Mouse (Mus musculus) neural tube, embryonic 14.5 days (tissue): ENCODE data around the gene Ajm1. TPM values are rescaled to one million over a fixed set of nuclear protein-coding genes. Genes with fewer than 3 reads are reported as not detected.

Experiments
- ATAC-seq: fragments of 200-750 bp; cut with Nextera tagmentation; 2 replicates; pipeline ENCODE4 v1.8.0; 2017; ENCODE audit warnings: low read depth, mild to moderate bottlenecking, moderate TSS enrichment, moderate library complexity
- H3K27ac ChIP-seq: fragments of 300-500 bp; sonication (generic); 2 replicates; pipeline ENCODE4 v1.5.1; 2014; ENCODE audit warnings: low read depth, mild to moderate bottlenecking, control low read depth, low read length, moderate library complexity, mixed read lengths
- H3K27me3 ChIP-seq: fragments of 300-500 bp; sonication (generic); 2 replicates; pipeline ENCODE4 v1.6.1; 2014; ENCODE audit warnings: low read length; ENCODE audit not compliant: control insufficient read depth, insufficient read depth
- H3K36me3 ChIP-seq: fragments of 300-500 bp; sonication (generic); 2 replicates; pipeline ENCODE4 v1.6.1; 2014; ENCODE audit warnings: low read length, mixed read lengths; ENCODE audit not compliant: control insufficient read depth, insufficient read depth
- H3K4me1 ChIP-seq: fragments of 300-500 bp; sonication (generic); 2 replicates; pipeline ENCODE4 v1.6.1; 2014; ENCODE audit warnings: low read length; ENCODE audit not compliant: control insufficient read depth, insufficient read depth
- H3K4me2 ChIP-seq: fragments of 300-500 bp; sonication (generic); 2 replicates; pipeline ENCODE4 v1.6.1; 2014; ENCODE audit warnings: mild to moderate bottlenecking, low read depth, low read length, control low read depth
- H3K4me3 ChIP-seq: fragments of 300-500 bp; sonication (generic); 2 replicates; pipeline ENCODE4 v1.5.1; 2014; ENCODE audit warnings: low read depth, low read length, control low read depth, mixed read lengths
- H3K9ac ChIP-seq: fragments of 300-500 bp; sonication (generic); replicated peaks from 2 replicates; pipeline ENCODE4 v1.6.1; 2014; ENCODE audit warnings: low read depth, mild to moderate bottlenecking, control low read depth, low read length, mixed read lengths
- H3K9me3 ChIP-seq: fragments of 300-500 bp; sonication (generic); 2 replicates; pipeline ENCODE4 v1.6.1; 2016; ENCODE audit warnings: low read length; ENCODE audit not compliant: control insufficient read depth
- WGBS: fragments of 180-500 bp; shearing (Covaris S2); extraction: QIAGEN DNeasy Blood & Tissue Kit; methylation state at CpG from one replicate; pipeline ENCODE4 v1.1.7; 2014; 5-methylcytosine and 5-hydroxymethylcytosine counted together
- polyA plus RNA-seq: library from polyadenylated mRNA; unstranded; fragments of >200 nt; fragmentation: Nextera tagmentation; extraction: Ambion mirVana; gene quantifications from 2 replicates; pipeline ENCODE4 v1.2.1, GENCODE M21; 2014

Ajm1 gene
- polyA plus RNA-seq, 1 experiment from 2014 or later = 13.3 TPM

- Histone ChIP-seq H3K9me3 (no peaks in the 10 kb centered on the region), H3K4me2 (peak within 1 kb of the TSS; percentile 74), H3K36me3 (peaks cover 3% of the 10 kb centered on the region; the same call in 1 of the 2 replicates), H3K4me1 (peaks cover 28% of the 10 kb centered on the region), H3K4me3 (peak within 1 kb of the TSS; percentile 45), H3K27me3 (peaks cover 33% of the 10 kb centered on the region), H3K27ac (peak within 1 kb of the TSS; percentile 82), H3K9ac (peak within 1 kb of the TSS; percentile 58)
- ATAC-seq = peak; percentile 98
- WGBS = under 1% methylated on average over 42 of the region's 45 CpGs
Measured at GRCm38 (mm10) chr2:25574579-25575431, 6.8 kb downstream of the Ajm1 start, which contains the start of the genes Mamdc4 and Phpt1. TSS of gene Mamdc4 (minus strand) at chr2:25574845. TSS of gene Phpt1 (minus strand) at chr2:25575224.

- Histone ChIP-seq H3K36me3 (peaks cover 4% of the 10 kb centered on the region; the same call in 1 of the 2 replicates), H3K9ac (peak overlapping the region; percentile 58), H3K4me2 (peak overlapping the region; percentile 74), H3K27me3 (peaks cover 26% of the 10 kb centered on the region), H3K4me1 (peaks cover 25% of the 10 kb centered on the region), H3K27ac (peak overlapping the region; percentile 82; the same call in 1 of the 2 replicates), H3K9me3 (no peaks in the 10 kb centered on the region), H3K4me3 (peak overlapping the region; percentile 45)
- 16% methylated on average over 11 of the region's 11 CpGs for WGBS
- no peak for ATAC-seq
Measured at GRCm38 (mm10) chr2:25574136-25574535, 7.4 kb downstream of the Ajm1 start.

DNA sequence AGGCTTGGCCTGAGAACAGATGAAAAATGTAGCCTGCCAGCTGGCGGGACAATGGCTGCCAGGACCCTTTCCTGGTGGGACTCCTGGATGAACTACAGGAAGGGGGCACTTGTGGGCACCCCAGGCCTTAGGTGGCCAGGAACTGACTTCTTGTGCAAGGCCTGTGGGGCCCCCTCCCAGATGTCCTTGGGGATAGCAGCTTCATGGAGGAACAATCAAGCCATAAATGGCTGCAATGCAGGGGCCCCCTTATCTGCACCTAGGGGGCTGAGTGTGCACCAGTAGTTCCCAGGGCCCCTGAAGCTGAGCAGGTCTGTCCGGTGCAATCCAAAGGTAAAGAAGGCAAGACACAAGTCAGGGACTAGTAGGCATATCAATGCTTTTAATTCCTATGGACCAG lies 8.5 kb downstream of the Ajm1 start:
- no peak overlapping the region for H3K4me3 ChIP-seq
- peaks cover 5% of the 10 kb centered on the region; the same call in 1 of the 2 replicates for H3K36me3 ChIP-seq
- H3K4me1 ChIP-seq = peaks cover 24% of the 10 kb centered on the region
- H3K4me2 ChIP-seq = no peak overlapping the region
- no peak overlapping the region for H3K27ac ChIP-seq
- 95% methylated on average over 2 of the region's 2 CpGs for WGBS
- H3K9ac ChIP-seq = no peak overlapping the region
- H3K27me3 ChIP-seq = peaks cover 16% of the 10 kb centered on the region
- no peak for ATAC-seq
- H3K9me3 ChIP-seq = no peaks in the 10 kb centered on the region

DNA sequence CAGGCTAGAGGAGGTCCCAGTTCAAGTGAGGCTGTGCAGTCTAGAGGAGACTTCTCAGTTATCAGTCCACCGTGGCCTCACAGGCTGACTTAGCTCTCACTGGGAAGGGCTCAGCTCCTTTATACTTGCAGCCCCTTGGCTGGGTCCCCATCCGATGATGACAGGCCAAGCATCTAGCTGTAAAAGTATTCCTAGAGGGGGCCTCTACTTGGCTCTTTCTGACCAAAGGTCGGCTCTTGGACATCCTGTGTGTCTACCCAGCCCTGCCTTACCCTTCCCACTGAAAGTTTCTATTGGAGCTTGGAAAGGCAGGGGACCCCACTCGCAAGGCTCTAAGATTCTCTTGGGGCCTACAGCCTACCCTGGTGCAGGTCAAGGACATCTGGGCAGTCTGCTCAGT lies 10.3 kb downstream of the Ajm1 start:
- 96% methylated on average over 4 of the region's 4 CpGs for WGBS
- H3K36me3 ChIP-seq = peaks cover 5% of the 10 kb centered on the region; the same call in 1 of the 2 replicates
- no peak overlapping the region for H3K9ac ChIP-seq
- H3K9me3 ChIP-seq = no peaks in the 10 kb centered on the region
- no peak overlapping the region for H3K4me2 ChIP-seq
- no peak overlapping the region for H3K27ac ChIP-seq
- H3K27me3 ChIP-seq = no peaks in the 10 kb centered on the region
- no peak for ATAC-seq
- no peak overlapping the region for H3K4me3 ChIP-seq
- peaks cover 14% of the 10 kb centered on the region for H3K4me1 ChIP-seq

- Histone ChIP-seq H3K4me2 (no peak overlapping the region), H3K27me3 (no peaks in the 10 kb centered on the region), H3K36me3 (peaks cover 12% of the 10 kb centered on the region), H3K4me3 (no peak overlapping the region), H3K9ac (no peak overlapping the region), H3K27ac (no peak overlapping the region), H3K9me3 (no peaks in the 10 kb centered on the region), H3K4me1 (peaks cover 8% of the 10 kb centered on the region)
- ATAC-seq = no peak
- 95% methylated on average over 3 of the region's 3 CpGs for WGBS
Measured at GRCm38 (mm10) chr2:25569323-25569722, 12.2 kb downstream of the Ajm1 start.

DNA sequence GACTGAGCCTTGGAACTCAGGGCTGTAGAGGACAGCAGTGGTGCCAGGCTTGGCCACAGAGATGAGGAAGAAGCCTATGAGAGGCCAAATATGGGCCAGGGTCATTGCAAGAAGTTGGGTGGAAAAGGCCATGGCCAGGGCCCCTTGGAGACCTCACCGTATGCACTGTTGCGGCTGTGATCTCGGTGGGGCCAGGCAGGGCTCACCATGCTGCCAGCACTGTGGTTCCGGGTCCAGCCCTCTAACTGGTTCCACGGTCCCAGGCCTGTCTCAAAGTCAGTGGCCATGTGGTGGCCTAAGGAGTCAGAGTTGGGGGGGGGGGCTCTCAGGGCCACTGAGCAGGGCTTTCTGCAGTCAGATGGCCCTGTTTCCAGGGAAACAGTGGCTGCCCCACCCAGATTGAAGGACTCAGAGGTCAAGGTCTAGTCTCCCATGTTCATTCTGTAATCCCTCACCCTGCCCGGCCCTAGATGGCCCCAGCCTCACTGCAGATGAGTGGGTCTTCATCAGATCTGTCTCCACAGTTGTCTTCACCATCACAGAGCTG lies 13.0 kb downstream of the Ajm1 start:
- Histone ChIP-seq H3K36me3 (peaks cover 19% of the 10 kb centered on the region), H3K4me3 (no peak overlapping the region), H3K9me3 (no peaks in the 10 kb centered on the region), H3K4me2 (no peak overlapping the region), H3K27me3 (no peaks in the 10 kb centered on the region), H3K9ac (no peak overlapping the region), H3K4me1 (peaks cover 2% of the 10 kb centered on the region), H3K27ac (no peak overlapping the region)
- no peak for ATAC-seq
- 90% methylated on average over 6 of the region's 6 CpGs for WGBS

DNA sequence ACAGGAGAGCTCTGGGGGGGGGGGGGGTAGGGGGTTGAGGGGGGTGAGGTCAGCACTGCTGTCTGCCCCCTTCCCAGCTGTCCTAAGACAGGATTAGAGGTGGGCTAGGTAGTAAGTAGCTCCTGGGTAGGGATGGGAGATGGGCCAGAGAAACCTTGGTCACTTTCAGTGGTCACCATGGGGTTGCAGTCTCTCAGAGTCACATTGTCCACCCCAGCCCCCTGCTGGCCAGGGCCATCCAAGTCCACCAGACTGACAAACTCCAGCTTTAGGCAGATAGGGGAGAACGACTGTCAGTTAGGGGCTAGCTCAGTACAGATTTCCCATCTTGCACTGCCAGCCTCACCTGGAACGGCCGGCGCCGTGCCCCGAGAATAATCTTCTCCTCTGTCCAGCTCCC lies 15.0 kb downstream of the Ajm1 start:
- no peak overlapping the region for H3K27ac ChIP-seq
- H3K4me1 ChIP-seq = no peaks in the 10 kb centered on the region
- 84% methylated on average over 6 of the region's 6 CpGs for WGBS
- no peak for ATAC-seq
- peaks cover 39% of the 10 kb centered on the region for H3K36me3 ChIP-seq
- H3K27me3 ChIP-seq = no peaks in the 10 kb centered on the region
- no peak overlapping the region for H3K9ac ChIP-seq
- no peaks in the 10 kb centered on the region for H3K9me3 ChIP-seq
- H3K4me3 ChIP-seq = no peak overlapping the region
- no peak overlapping the region for H3K4me2 ChIP-seq

DNA sequence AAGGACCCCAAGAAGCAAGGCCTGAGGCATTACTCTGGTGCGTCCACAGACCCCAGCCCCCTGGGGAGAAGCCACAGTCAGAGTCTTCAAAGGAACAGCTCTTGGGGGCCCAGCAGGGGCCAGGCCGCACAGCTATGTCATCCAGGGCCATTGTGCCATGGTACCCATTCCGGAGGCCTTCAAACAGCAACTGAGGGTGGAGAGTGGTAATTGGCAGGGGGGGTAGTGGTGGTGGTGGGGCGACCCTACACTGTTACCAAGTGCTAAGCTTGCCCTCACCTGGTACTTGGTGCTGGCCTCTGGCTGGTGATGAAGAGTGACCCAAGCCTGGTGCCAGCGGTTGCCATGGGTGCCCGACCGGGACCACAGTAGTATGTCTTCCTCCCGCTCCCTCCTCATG lies 15.8 kb downstream of the Ajm1 start:
- no peak overlapping the region for H3K27ac ChIP-seq
- H3K9ac ChIP-seq = no peak overlapping the region
- H3K9me3 ChIP-seq = no peaks in the 10 kb centered on the region
- no peaks in the 10 kb centered on the region for H3K27me3 ChIP-seq
- WGBS = 84% methylated on average over 8 of the region's 8 CpGs
- H3K4me2 ChIP-seq = no peak overlapping the region
- H3K4me3 ChIP-seq = no peak overlapping the region
- ATAC-seq = no peak
- no peaks in the 10 kb centered on the region for H3K4me1 ChIP-seq
- peaks cover 47% of the 10 kb centered on the region for H3K36me3 ChIP-seq

DNA sequence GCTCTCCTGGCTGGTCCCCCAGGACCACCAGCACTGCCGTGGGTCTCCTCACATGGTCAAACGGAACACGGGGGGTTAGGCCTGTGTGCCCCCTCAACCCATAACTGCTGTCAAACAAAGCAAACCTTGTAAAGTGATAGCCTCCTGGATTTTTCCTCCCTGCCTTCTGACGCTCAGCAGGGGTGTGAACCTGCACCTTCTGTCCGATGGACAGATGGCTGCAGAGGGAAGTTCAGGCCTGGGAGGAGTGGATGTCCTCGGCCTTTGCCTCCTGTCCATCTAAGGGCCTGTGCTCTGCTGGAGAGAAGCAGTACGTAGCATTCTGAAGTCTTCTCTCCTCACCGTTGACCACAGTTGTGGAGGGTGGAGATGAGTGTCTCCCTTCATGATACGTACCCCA lies 19.6 kb downstream of the Ajm1 start:
- Histone ChIP-seq H3K9me3 (no peaks in the 10 kb centered on the region), H3K4me3 (no peak overlapping the region), H3K27ac (no peak overlapping the region), H3K27me3 (no peaks in the 10 kb centered on the region), H3K9ac (no peak overlapping the region), H3K36me3 (peaks cover 52% of the 10 kb centered on the region), H3K4me1 (peaks cover 15% of the 10 kb centered on the region), H3K4me2 (no peak overlapping the region)
- 86% methylated on average over 9 of the region's 9 CpGs for WGBS
- ATAC-seq = no peak
